Mouse (Mus musculus) c-Kit-positive CD71-negative TER-119-negative erythroid progenitor cells, embryonic 14.5 days (primary cell): ENCODE measurements around the gene 1810062G17Rik.

Source experiments
- DNase-seq: peaks from one replicate; pipeline ENCODE4 v3.0.0-alpha.2; 2013; ENCODE audit warnings: low read depth

Gene 1810062G17Rik

GRCm38 (mm10) chr3:36505306-36505705 lies 29.6 kb downstream of the 1810062G17Rik start:
- DNase-seq, result no peak

- no peak for DNase-seq
These were observed 30.3 kb downstream of the 1810062G17Rik start for GRCm38 (mm10) chr3:36505809-36506735.

- no peak for DNase-seq
These were observed 35.8 kb downstream of the 1810062G17Rik start for GRCm38 (mm10) chr3:36511491-36511890.

GRCm38 (mm10) chr3:36516196-36516595 lies 40.5 kb downstream of the 1810062G17Rik start:
- DNase-seq, result no peak

GRCm38 (mm10) chr3:36521073-36522060 lies 45.6 kb downstream of the 1810062G17Rik start, which contains the start of gene Gm11549:
Gm11549 (minus strand) TSS chr3:36521813.
- DNase-seq, result no peak

GRCm38 (mm10) chr3:36522137-36522536 lies 46.4 kb downstream of the 1810062G17Rik start:
- no peak for DNase-seq

GRCm38 (mm10) chr3:36524466-36524865 lies 48.7 kb downstream of the 1810062G17Rik start:
- DNase-seq, result no peak

- no peak for DNase-seq
These were observed 54.6 kb downstream of the 1810062G17Rik start for GRCm38 (mm10) chr3:36530345-36530744.

- no peak for DNase-seq
These were observed 55.0 kb downstream of the 1810062G17Rik start for GRCm38 (mm10) chr3:36530781-36531180.

GRCm38 (mm10) chr3:36531242-36531641 lies 55.5 kb downstream of the 1810062G17Rik start:
- no peak for DNase-seq
